Mouse (Mus musculus): Measurements from ENCODE around the gene Hmx1.

- no peak for TF ChIP-seq POLR2A (IDR thresholded peaks at IDR 0.05; ENCODE audit: extremely low read depth, insufficient read depth, low read length)
- no peak for TF ChIP-seq CTCF (IDR thresholded peaks at IDR 0.05; ENCODE audit: extremely low read depth, insufficient read depth, low read length)
Measured at GRCm38 (mm10) chr5:35411028-35411427, 22.1 kb downstream of the Hmx1 start.
